Mouse (Mus musculus) small intestine, adult 2 months (tissue): Measurements from ENCODE around the gene Gtsf1.

ENCODE experiments used
- CTCF ChIP-seq: fragments of 200-500 bp; IDR thresholded peaks from 2 replicates; pipeline ENCODE4 v1.5.1; 2012; ENCODE audit warnings: low read depth, mild to moderate bottlenecking, control low read depth, inconsistent platforms, low read length, moderate library complexity, mixed read lengths; ENCODE audit not compliant: insufficient replicate concordance, insufficient read length; ENCODE audit errors: extremely low read depth
- POLR2A ChIP-seq: fragments of 200-500 bp; IDR thresholded peaks from 2 replicates; pipeline ENCODE4 v1.6.1; 2012; ENCODE audit warnings: low read depth, mild to moderate bottlenecking, control low read depth, inconsistent platforms, low read length, moderate library complexity

- TF ChIP-seq POLR2A (no peak), CTCF (no peak)
These were observed 3.3 kb downstream of the Gtsf1 start for GRCm38 (mm10) chr15:103427017-103427416.
